In the genomic region with DNA sequence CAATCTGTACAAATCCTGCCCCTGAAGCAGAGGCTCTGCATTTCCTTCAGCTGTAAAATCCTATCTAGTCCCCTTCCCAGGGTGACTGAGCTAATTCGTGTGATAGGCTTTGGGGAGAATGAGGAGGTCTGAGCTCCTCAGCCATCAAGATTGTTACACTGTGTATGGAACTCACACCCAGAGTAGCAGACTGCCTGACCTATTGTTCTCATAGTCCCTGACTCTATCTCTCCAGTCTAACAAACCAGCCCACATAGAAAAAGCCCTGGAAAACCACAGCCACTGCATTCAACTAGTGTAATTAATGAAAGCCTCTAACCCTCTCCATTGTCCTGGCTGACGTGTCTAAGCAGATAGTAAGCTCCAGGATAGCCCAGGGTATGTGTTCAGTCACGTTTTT, we compare ENCODE assay signal across 35 mouse cellular contexts. TPM values are rescaled to one million over a fixed set of nuclear protein-coding genes. Genes with fewer than 3 reads are reported as not detected.
DNase-seq lines count a peak whose midpoint lies in the region; ATAC-seq and TF ChIP-seq lines count a peak whose summit lies in the region.
"Had no signal": no experiment of that assay in that cellular context is flagged by ENCODE, and none has a peak within 500 bp of the region (broad histone marks: within the 10 kb centered on the region; RNA-seq: fewer than 3 reads in every experiment).

No protein-coding gene starts in this region.

- no peaks in the 10 kb centered on the region for H3K27me3 ChIP-seq in intestine, embryonic 14.5 days (replicated peaks; ENCODE audit: control insufficient read depth, insufficient read depth, low read length)
- H3K27me3 ChIP-seq in intestine, postnatal 0 days (replicated peaks; ENCODE audit: control insufficient read depth, insufficient read depth, low read length), result no peaks in the 10 kb centered on the region
- no peaks in the 10 kb centered on the region for H3K27me3 ChIP-seq in midbrain, embryonic 11.5 days (ENCODE audit: control insufficient read depth, insufficient read depth, low read length)
- H3K27me3 ChIP-seq in midbrain, embryonic 16.5 days (ENCODE audit: control insufficient read depth, insufficient read depth, low read depth, low read length), result no peaks in the 10 kb centered on the region
- H3K27me3 ChIP-seq in intestine, embryonic 16.5 days (replicated peaks; ENCODE audit: control insufficient read depth, insufficient read depth, low read length), result no peaks in the 10 kb centered on the region
- no peaks in the 10 kb centered on the region for H3K27me3 ChIP-seq in stomach, embryonic 16.5 days (ENCODE audit: control insufficient read depth, insufficient read depth, low read length)
- H3K27me3 ChIP-seq: embryonic facial prominence, embryonic 15.5 days; forebrain, embryonic 12.5 days; limb, embryonic 13.5 days; liver, embryonic 13.5 days; midbrain, embryonic 13.5 days had no signal

- peak overlapping the region; percentile 57; the same call in 1 of the 2 replicates for H3K27ac ChIP-seq in intestine, embryonic 14.5 days (ENCODE audit: low read depth)
- H3K27ac ChIP-seq in intestine, postnatal 0 days (ENCODE audit: low read depth, low read length), result no peak overlapping the region
- no peak overlapping the region for H3K27ac ChIP-seq in midbrain, embryonic 11.5 days (ENCODE audit: low read depth, low read length)
- H3K27ac ChIP-seq in midbrain, embryonic 16.5 days (ENCODE audit: low read length), result no peak overlapping the region
- peak overlapping the region; percentile 27; the same call in 1 of the 2 replicates for H3K27ac ChIP-seq in intestine, embryonic 16.5 days (ENCODE audit: low read length)
- peak overlapping the region; percentile 43 for H3K27ac ChIP-seq in stomach, embryonic 16.5 days (ENCODE audit: low read length)
- H3K27ac ChIP-seq: embryonic facial prominence, embryonic 10.5 days; embryonic facial prominence, embryonic 15.5 days; forebrain, embryonic 12.5 days; kidney, postnatal 0 days; limb, embryonic 13.5 days; liver, embryonic 13.5 days; midbrain, embryonic 13.5 days had no signal

- TF ChIP-seq CTCF in intestine, postnatal 0 days (IDR thresholded peaks at IDR 0.05; ENCODE audit: low read depth), result no peak

- no peak overlapping the region for H3K4me2 ChIP-seq in intestine, embryonic 14.5 days (ENCODE audit: low read length)
- no peak overlapping the region for H3K4me2 ChIP-seq in intestine, postnatal 0 days (replicated peaks; ENCODE audit: low read depth)
- no peak overlapping the region for H3K4me2 ChIP-seq in midbrain, embryonic 11.5 days
- no peak overlapping the region for H3K4me2 ChIP-seq in midbrain, embryonic 16.5 days (ENCODE audit: low read length)
- no peak overlapping the region for H3K4me2 ChIP-seq in intestine, embryonic 16.5 days (ENCODE audit: low read depth, low read length)
- H3K4me2 ChIP-seq in stomach, embryonic 16.5 days (ENCODE audit: low read depth, low read length), result no peak overlapping the region
- H3K4me2 ChIP-seq: embryonic facial prominence, embryonic 15.5 days; forebrain, embryonic 12.5 days; heart, embryonic 11.5 days; limb, embryonic 13.5 days; liver, embryonic 13.5 days; midbrain, embryonic 13.5 days had no signal

- 54% methylated on average over 3 of the region's 3 CpGs for WGBS in intestine, embryonic 14.5 days
- 51% methylated on average over 3 of the region's 3 CpGs for WGBS in intestine, postnatal 0 days
- 38% methylated on average over 3 of the region's 3 CpGs for WGBS in midbrain, embryonic 11.5 days
- 33% methylated on average over 3 of the region's 3 CpGs for WGBS in midbrain, embryonic 16.5 days
- WGBS in intestine, embryonic 16.5 days, result 47% methylated on average over 3 of the region's 3 CpGs
- 44% methylated on average over 3 of the region's 3 CpGs for WGBS in stomach, embryonic 16.5 days

- no peak overlapping the region for H3K9ac ChIP-seq in intestine, embryonic 14.5 days (ENCODE audit: low read length)
- no peak overlapping the region for H3K9ac ChIP-seq in intestine, postnatal 0 days (ENCODE audit: low read depth, low read length)
- H3K9ac ChIP-seq in midbrain, embryonic 11.5 days (ENCODE audit: low read length), result no peak overlapping the region
- no peak overlapping the region for H3K9ac ChIP-seq in midbrain, embryonic 16.5 days (ENCODE audit: low read depth, low read length)
- no peak overlapping the region for H3K9ac ChIP-seq in intestine, embryonic 16.5 days (ENCODE audit: low read depth, low read length)
- H3K9ac ChIP-seq in stomach, embryonic 16.5 days (ENCODE audit: low read length), result peak overlapping the region; percentile 7; the same call in 1 of the 2 replicates
- H3K9ac ChIP-seq: embryonic facial prominence, embryonic 15.5 days; forebrain, embryonic 12.5 days; forebrain, postnatal 0 days; limb, embryonic 13.5 days; liver, embryonic 13.5 days; midbrain, embryonic 13.5 days had no signal

- no peak for ATAC-seq in intestine, embryonic 14.5 days (replicated peaks; ENCODE audit: low FRiP score, low TSS enrichment, low read depth)
- no peak for ATAC-seq in intestine, postnatal 0 days
- no peak for ATAC-seq in midbrain, embryonic 11.5 days (ENCODE audit: low FRiP score)
- no peak for ATAC-seq in midbrain, embryonic 16.5 days
- no peak for ATAC-seq in intestine, embryonic 16.5 days
- no peak for ATAC-seq in stomach, embryonic 16.5 days (ENCODE audit: insufficient read depth, low FRiP score)
- ATAC-seq: activated CD4-positive, CD25-positive, alpha-beta regulatory T cell, adult 4 months; forebrain, postnatal 0 days; midbrain, embryonic 13.5 days had no signal

- no peaks in the 10 kb centered on the region for H3K9me3 ChIP-seq in intestine, embryonic 14.5 days (ENCODE audit: control insufficient read depth, low read length)
- no peaks in the 10 kb centered on the region for H3K9me3 ChIP-seq in intestine, postnatal 0 days (ENCODE audit: control insufficient read depth)
- H3K9me3 ChIP-seq in midbrain, embryonic 11.5 days (ENCODE audit: control insufficient read depth, low read length), result no peaks in the 10 kb centered on the region
- no peaks in the 10 kb centered on the region for H3K9me3 ChIP-seq in midbrain, embryonic 16.5 days (replicated peaks; ENCODE audit: control insufficient read depth, low read length, poor library complexity, severe bottlenecking)
- no peaks in the 10 kb centered on the region for H3K9me3 ChIP-seq in intestine, embryonic 16.5 days (ENCODE audit: control insufficient read depth, low read length)
- H3K9me3 ChIP-seq in stomach, embryonic 16.5 days (replicated peaks; ENCODE audit: control insufficient read depth, low read length), result no peaks in the 10 kb centered on the region
- H3K9me3 ChIP-seq: embryonic facial prominence, embryonic 10.5 days; embryonic facial prominence, embryonic 15.5 days; forebrain, embryonic 12.5 days; limb, embryonic 13.5 days; liver, embryonic 13.5 days; midbrain, embryonic 13.5 days had no signal

- peaks cover 25% of the 10 kb centered on the region for H3K4me1 ChIP-seq in intestine, embryonic 14.5 days (replicated peaks; ENCODE audit: control insufficient read depth, insufficient read depth, low read length)
- no peaks in the 10 kb centered on the region for H3K4me1 ChIP-seq in intestine, postnatal 0 days (replicated peaks; ENCODE audit: control insufficient read depth, insufficient read depth, low read length)
- no peaks in the 10 kb centered on the region for H3K4me1 ChIP-seq in midbrain, embryonic 11.5 days (ENCODE audit: control insufficient read depth, insufficient read depth, low read length)
- H3K4me1 ChIP-seq in midbrain, embryonic 16.5 days (ENCODE audit: control insufficient read depth, insufficient read depth, low read length), result no peaks in the 10 kb centered on the region
- H3K4me1 ChIP-seq in intestine, embryonic 16.5 days (ENCODE audit: control insufficient read depth, insufficient read depth, low read length), result peaks cover 8% of the 10 kb centered on the region
- H3K4me1 ChIP-seq in stomach, embryonic 16.5 days (ENCODE audit: control insufficient read depth, insufficient read depth, low read length), result peaks cover 26% of the 10 kb centered on the region
- H3K4me1 ChIP-seq: embryonic facial prominence, embryonic 15.5 days; forebrain, embryonic 12.5 days; limb, embryonic 13.5 days; liver, embryonic 13.5 days; midbrain, embryonic 13.5 days had no signal

- no peaks in the 10 kb centered on the region for H3K36me3 ChIP-seq in intestine, embryonic 14.5 days (ENCODE audit: control insufficient read depth, insufficient read depth, low read length)
- H3K36me3 ChIP-seq in intestine, postnatal 0 days (ENCODE audit: control insufficient read depth, insufficient read depth), result no peaks in the 10 kb centered on the region
- no peaks in the 10 kb centered on the region for H3K36me3 ChIP-seq in midbrain, embryonic 11.5 days (ENCODE audit: control insufficient read depth, insufficient read depth, low read length)
- H3K36me3 ChIP-seq in midbrain, embryonic 16.5 days (ENCODE audit: control insufficient read depth, insufficient read depth, low read length), result no peaks in the 10 kb centered on the region
- no peaks in the 10 kb centered on the region for H3K36me3 ChIP-seq in intestine, embryonic 16.5 days (ENCODE audit: control insufficient read depth, insufficient read depth, low read length)
- no peaks in the 10 kb centered on the region for H3K36me3 ChIP-seq in stomach, embryonic 16.5 days (ENCODE audit: control insufficient read depth, insufficient read depth, low read length)
- H3K36me3 ChIP-seq: embryonic facial prominence, embryonic 10.5 days; embryonic facial prominence, embryonic 15.5 days; forebrain, embryonic 12.5 days; limb, embryonic 13.5 days; liver, embryonic 13.5 days; midbrain, embryonic 13.5 days had no signal

- no peak for DNase-seq in intestine, embryonic 14.5 days (ENCODE audit: low spot score)
- peak; percentile 71 for DNase-seq in midbrain, embryonic 11.5 days (ENCODE audit: low spot score, missing footprints)
- no peak for DNase-seq in right cerebral cortex, postnatal 14 days
- DNase-seq: adrenal gland, adult 2 months; adrenal gland, postnatal 36 days; B cell, adult 2 months; cerebellum, adult 2 months; cerebellum, postnatal 14 days; forebrain, postnatal 0 days; gastrocnemius, postnatal 10 days; kidney, adult 8-10 months; kidney, postnatal 4 days; liver, embryonic 13.5 days; lung, adult 2 months; lung, postnatal 36 days; right cerebral cortex, adult 18-20 months; thymus, postnatal 4 days had no signal

- H3K4me3 ChIP-seq in intestine, embryonic 14.5 days (ENCODE audit: low read depth, low read length), result no peak overlapping the region
- no peak overlapping the region for H3K4me3 ChIP-seq in intestine, postnatal 0 days (ENCODE audit: low read depth, low read length)
- H3K4me3 ChIP-seq in midbrain, embryonic 11.5 days (ENCODE audit: low read depth, low read length), result no peak overlapping the region
- H3K4me3 ChIP-seq in midbrain, embryonic 16.5 days (ENCODE audit: low read depth, low read length), result no peak overlapping the region
- no peak overlapping the region for H3K4me3 ChIP-seq in intestine, embryonic 16.5 days (ENCODE audit: low read length)
- H3K4me3 ChIP-seq in stomach, embryonic 16.5 days (replicated peaks; ENCODE audit: low read length), result no peak overlapping the region
- H3K4me3 ChIP-seq: embryonic facial prominence, embryonic 10.5 days; embryonic facial prominence, embryonic 15.5 days; forebrain, embryonic 12.5 days; limb, embryonic 13.5 days; liver, embryonic 13.5 days; midbrain, embryonic 13.5 days had no signal

RNA-seq across cellular contexts. Expression of a gene that starts 6.0 kb away (rescaled TPM):
- polyA plus RNA-seq in intestine, embryonic 14.5 days (2014; fragmentation: Nextera tagmentation; extraction: Ambion mirVana), result not detected in 2 replicates
- polyA plus RNA-seq in intestine, postnatal 0 days (2015; fragmentation: Nextera tagmentation; extraction: Ambion mirVana), result not detected in 2 replicates
- not detected in 2 replicates for polyA plus RNA-seq in midbrain, embryonic 11.5 days (2014; fragmentation: Nextera tagmentation; extraction: Ambion mirVana)
- polyA plus RNA-seq in midbrain, embryonic 16.5 days (2015; fragmentation: Nextera tagmentation; extraction: Ambion mirVana), result not detected in 2 replicates
- not detected in 2 replicates for polyA plus RNA-seq in intestine, embryonic 16.5 days (2015; fragmentation: Nextera tagmentation; extraction: Ambion mirVana)
- not detected in 2 replicates for polyA plus RNA-seq in stomach, embryonic 16.5 days (2015; fragmentation: Nextera tagmentation; extraction: Ambion mirVana)
- polyA plus RNA-seq: activated CD4-positive, CD25-positive, alpha-beta regulatory T cell, adult 4 months; adrenal gland, adult 2 months; brain, embryonic 14.5 days; cerebellum, adult 2 months; cortical plate, adult 2 months; embryonic facial prominence, embryonic 10.5 days; embryonic facial prominence, embryonic 15.5 days; forebrain, embryonic 12.5 days; forebrain, postnatal 0 days; heart, embryonic 11.5 days; heart, postnatal 0 days; hindbrain, embryonic 11.5 days; kidney, postnatal 0 days; limb, embryonic 13.5 days; liver, embryonic 13.5 days; lung, adult 2 months; midbrain, embryonic 13.5 days; neural tube, embryonic 11.5 days; thymus, postnatal 0 days had no signal

RNA-seq across cellular contexts. Expression of a gene that starts 18.4 kb away (rescaled TPM):
- 96.3 and 102 TPM in 2 replicates for polyA plus RNA-seq in intestine, embryonic 14.5 days (2014; fragmentation: Nextera tagmentation; extraction: Ambion mirVana)
- polyA plus RNA-seq in intestine, postnatal 0 days (2015; fragmentation: Nextera tagmentation; extraction: Ambion mirVana), result 25.8 and 27.5 TPM in 2 replicates
- 17.3 and 18.5 TPM in 2 replicates for polyA plus RNA-seq in midbrain, embryonic 11.5 days (2014; fragmentation: Nextera tagmentation; extraction: Ambion mirVana)
- 13.2 and 14.8 TPM in 2 replicates for polyA plus RNA-seq in midbrain, embryonic 16.5 days (2015; fragmentation: Nextera tagmentation; extraction: Ambion mirVana)
- 60.4 and 65.1 TPM in 2 replicates for polyA plus RNA-seq in intestine, embryonic 16.5 days (2015; fragmentation: Nextera tagmentation; extraction: Ambion mirVana)
- 108 and 120 TPM in 2 replicates for polyA plus RNA-seq in stomach, embryonic 16.5 days (2015; fragmentation: Nextera tagmentation; extraction: Ambion mirVana)
- polyA plus RNA-seq: activated CD4-positive, CD25-positive, alpha-beta regulatory T cell, adult 4 months had no signal

Comparison
In these comparisons a context has a peak if more than half of its experiments do, and no peak if none do; other contexts are left out.
1. H3K27ac ChIP-seq: peak in intestine, embryonic 14.5 days (single experiment), intestine, embryonic 16.5 days (single experiment) and stomach, embryonic 16.5 days (single experiment); none in intestine, postnatal 0 days (single experiment), midbrain, embryonic 11.5 days (single experiment) and midbrain, embryonic 16.5 days (single experiment).